Mouse (Mus musculus): ENCODE measurements around the gene Gm4450. TPM values are rescaled to one million over a fixed set of nuclear protein-coding genes. Genes with fewer than 3 reads are reported as not detected.
"Not testable (repeated sequence)": the region's sequence is repeated elsewhere in the genome, so short reads cannot be mapped to it uniquely, and the experiment has no call there.

Gene Gm4450
- polyA plus RNA-seq, 1 experiment from 2014 or later: not detected

GRCm38 (mm10) chr3:98414296-98414695 lies 42.6 kb downstream of the Gm4450 start:
- H3K27ac ChIP-seq: no peak overlapping the region
- no peak for ATAC-seq (ENCODE audit: insufficient number of reproducible peaks, insufficient read depth, low FRiP score, low TSS enrichment)
- WGBS: 79% methylated on average over 3 of the region's 3 CpGs
- no peaks in the 10 kb centered on the region for H3K36me3 ChIP-seq
- no peaks in the 10 kb centered on the region for H3K4me1 ChIP-seq
- H3K4me2 ChIP-seq (replicated peaks): no peak overlapping the region
- H3K4me3 ChIP-seq: no peak overlapping the region
- no peaks in the 10 kb centered on the region for H3K27me3 ChIP-seq
- no peaks in the 10 kb centered on the region for H3K9me3 ChIP-seq
- no peak overlapping the region for H3K9ac ChIP-seq

- Histone ChIP-seq H3K4me3 (no peak overlapping the region), H3K4me2 (replicated peaks) (no peak overlapping the region), H3K4me1 (no peaks in the 10 kb centered on the region), H3K36me3 (no peaks in the 10 kb centered on the region), H3K9ac (no peak overlapping the region), H3K27ac (no peak overlapping the region), H3K27me3 (no peaks in the 10 kb centered on the region), H3K9me3 (no peaks in the 10 kb centered on the region)
- 75% methylated on average over 2 of the region's 2 CpGs for WGBS
- no peak for ATAC-seq (ENCODE audit: insufficient number of reproducible peaks, insufficient read depth, low FRiP score, low TSS enrichment)
Measured at GRCm38 (mm10) chr3:98413733-98414132, 43.2 kb downstream of the Gm4450 start.

GRCm38 (mm10) chr3:98410619-98411580 lies 46.0 kb downstream of the Gm4450 start:
- H3K4me1 ChIP-seq; H3K36me3 ChIP-seq; H3K9ac ChIP-seq; H3K27me3 ChIP-seq; H3K9me3 ChIP-seq; ATAC-seq (ENCODE audit: insufficient number of reproducible peaks, insufficient read depth, low FRiP score, low TSS enrichment); H3K4me2 ChIP-seq (replicated peaks); H3K4me3 ChIP-seq; H3K27ac ChIP-seq: not testable (repeated sequence)
- WGBS: 89% methylated on average over 17 of the region's 27 CpGs

- not testable (repeated sequence) for H3K27ac ChIP-seq; H3K4me3 ChIP-seq; ATAC-seq (ENCODE audit: insufficient number of reproducible peaks, insufficient read depth, low FRiP score, low TSS enrichment)
Measured at GRCm38 (mm10) chr3:98407261-98407780, 49.6 kb downstream of the Gm4450 start.

GRCm38 (mm10) chr3:98406569-98407144 lies 50.3 kb downstream of the Gm4450 start:
- H3K27me3 ChIP-seq; H3K4me2 ChIP-seq (replicated peaks); H3K9ac ChIP-seq; H3K4me3 ChIP-seq; H3K9me3 ChIP-seq; H3K4me1 ChIP-seq; ATAC-seq (ENCODE audit: insufficient number of reproducible peaks, insufficient read depth, low FRiP score, low TSS enrichment); H3K27ac ChIP-seq; H3K36me3 ChIP-seq: not testable (repeated sequence)
- WGBS: 71% methylated on average over 12 of the region's 12 CpGs

More at GRCm38 (mm10) chr3:98407261-98407780, 49.6 kb downstream of the Gm4450 start:
- WGBS: 76% methylated on average over 5 of the region's 5 CpGs
- not testable (repeated sequence) for H3K9me3 ChIP-seq; H3K4me2 ChIP-seq (replicated peaks); H3K4me1 ChIP-seq; H3K36me3 ChIP-seq; H3K9ac ChIP-seq; H3K27me3 ChIP-seq

GRCm38 (mm10) chr3:98405877-98406276 lies 51.0 kb downstream of the Gm4450 start:
- not testable (repeated sequence) for ATAC-seq (ENCODE audit: insufficient number of reproducible peaks, insufficient read depth, low FRiP score, low TSS enrichment); H3K4me3 ChIP-seq; H3K4me1 ChIP-seq; H3K9ac ChIP-seq; H3K27me3 ChIP-seq; H3K36me3 ChIP-seq; H3K4me2 ChIP-seq (replicated peaks); H3K27ac ChIP-seq; H3K9me3 ChIP-seq
- 90% methylated on average over 6 of the region's 6 CpGs for WGBS

- H3K9me3 ChIP-seq; H3K36me3 ChIP-seq; H3K4me3 ChIP-seq; H3K9ac ChIP-seq; H3K4me1 ChIP-seq; H3K27me3 ChIP-seq; H3K4me2 ChIP-seq (replicated peaks); ATAC-seq (ENCODE audit: insufficient number of reproducible peaks, insufficient read depth, low FRiP score, low TSS enrichment); H3K27ac ChIP-seq: not testable (repeated sequence)
- 92% methylated on average over 9 of the region's 9 CpGs for WGBS
Measured at GRCm38 (mm10) chr3:98404268-98404895, 52.5 kb downstream of the Gm4450 start.

Other genes starting within 250 kb of the Gm4450 start
- not detected in 2 replicates for gene Reg4, start 235.0 kb downstream of the Gm4450 start, polyA plus RNA-seq (2016; fragmentation: Nextera tagmentation; extraction: Ambion mirVana)
- 2.7 and 2.8 TPM in 2 replicates for gene Hmgcs2, start 176.7 kb downstream of the Gm4450 start, polyA plus RNA-seq (2016; fragmentation: Nextera tagmentation; extraction: Ambion mirVana)
- 267 and 276 TPM in 2 replicates for gene Phgdh, start 117.1 kb downstream of the Gm4450 start, polyA plus RNA-seq (2016; fragmentation: Nextera tagmentation; extraction: Ambion mirVana)
- 8.8 and 10.0 TPM in 2 replicates for gene Zfp697, start 74.7 kb downstream of the Gm4450 start, polyA plus RNA-seq (2016; fragmentation: Nextera tagmentation; extraction: Ambion mirVana)
- gene Hsd3b4, start 53.4 kb upstream of the Gm4450 start, polyA plus RNA-seq (2016; fragmentation: Nextera tagmentation; extraction: Ambion mirVana): not detected in 2 replicates
- not detected in 2 replicates for gene Gm10681, start 131.7 kb upstream of the Gm4450 start, polyA plus RNA-seq (2016; fragmentation: Nextera tagmentation; extraction: Ambion mirVana)
- gene Hsd3b5, start 173.1 kb upstream of the Gm4450 start, polyA plus RNA-seq (2016; fragmentation: Nextera tagmentation; extraction: Ambion mirVana): not detected in 2 replicates

Data from embryonic facial prominence, embryonic 12.5 days (tissue).